Mouse (Mus musculus) liver, embryonic 12.5 days (tissue): Measurements from ENCODE around the gene Abcc6. TPM values are rescaled to one million over a fixed set of nuclear protein-coding genes. Genes with fewer than 3 reads are reported as not detected.

ENCODE experiments used
- ATAC-seq: fragments of 200-750 bp; cut with Nextera tagmentation; 2 replicates; pipeline ENCODE4 v1.8.0; 2017; ENCODE audit warnings: moderate number of reproducible peaks, mild to moderate bottlenecking, moderate library complexity
- H3K27ac ChIP-seq: fragments of 300-500 bp; sonication (generic); 2 replicates; pipeline ENCODE4 v1.5.1; 2016; ENCODE audit warnings: mild to moderate bottlenecking
- H3K27me3 ChIP-seq: fragments of 300-500 bp; sonication (generic); replicated peaks from 2 replicates; pipeline ENCODE4 v1.6.1; 2016; ENCODE audit warnings: mild to moderate bottlenecking, moderate library complexity
- H3K36me3 ChIP-seq: fragments of 300-500 bp; sonication (generic); 2 replicates; pipeline ENCODE4 v1.6.1; 2016; ENCODE audit warnings: mild to moderate bottlenecking, moderate library complexity
- H3K4me1 ChIP-seq: fragments of 300-500 bp; sonication (generic); 2 replicates; pipeline ENCODE4 v1.6.1; 2016
- H3K4me2 ChIP-seq: fragments of 300-500 bp; sonication (generic); 2 replicates; pipeline ENCODE4 v1.6.1; 2016; ENCODE audit warnings: mild to moderate bottlenecking, moderate library complexity
- H3K4me3 ChIP-seq: fragments of 300-500 bp; sonication (generic); 2 replicates; pipeline ENCODE4 v1.5.1; 2016; ENCODE audit warnings: mild to moderate bottlenecking, moderate library complexity
- H3K9ac ChIP-seq: fragments of 300-500 bp; sonication (generic); 2 replicates; pipeline ENCODE4 v1.6.1; 2016; ENCODE audit warnings: mild to moderate bottlenecking, moderate library complexity
- H3K9me3 ChIP-seq: fragments of 300-500 bp; sonication (generic); replicated peaks from 2 replicates; pipeline ENCODE4 v1.6.1; 2016; ENCODE audit warnings: mild to moderate bottlenecking, moderate library complexity
- WGBS: fragments of 180-500 bp; shearing (Covaris S2); methylation state at CpG from one replicate; pipeline ENCODE4 v1.1.7; 2016; ENCODE audit not compliant: insufficient replicate concordance; 5-methylcytosine and 5-hydroxymethylcytosine counted together
- polyA plus RNA-seq: library from polyadenylated mRNA; unstranded; fragments of >200 nt; fragmentation: Nextera tagmentation; extraction: Ambion mirVana; gene quantifications from 2 replicates; pipeline ENCODE4 v1.2.1, GENCODE M21; 2016

Gene Abcc6
- polyA plus RNA-seq, 1 experiment from 2014 or later = 4.9 TPM

DNA sequence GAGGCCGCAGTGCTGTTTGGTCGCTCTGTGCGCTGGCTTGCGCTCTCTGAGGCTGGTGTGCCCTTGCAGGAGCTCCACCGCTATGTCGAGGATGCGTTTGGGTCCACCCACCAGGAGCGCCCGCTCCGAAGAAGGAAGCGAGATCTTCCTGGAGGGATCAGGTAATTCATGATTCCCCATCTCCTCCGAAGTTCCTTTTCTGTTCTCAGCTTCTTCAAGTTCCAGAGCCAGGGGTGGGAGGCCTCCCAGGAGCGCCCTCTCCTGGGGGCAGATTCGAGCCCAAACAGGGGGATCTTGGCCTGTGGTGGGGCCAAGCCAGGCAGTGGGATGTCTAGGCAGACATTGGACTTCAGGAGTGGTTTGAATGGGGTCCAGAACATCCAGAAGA lies 105.7 kb downstream of the Abcc6 start:
- peak overlapping the region; percentile 81 for H3K4me2 ChIP-seq
- peaks cover 7% of the 10 kb centered on the region; the same call in 1 of the 2 replicates for H3K27me3 ChIP-seq
- H3K4me1 ChIP-seq = peaks cover 62% of the 10 kb centered on the region
- H3K27ac ChIP-seq = peak overlapping the region; percentile 90
- ATAC-seq = no peak
- no peaks in the 10 kb centered on the region for H3K9me3 ChIP-seq
- H3K36me3 ChIP-seq = no peaks in the 10 kb centered on the region
- H3K9ac ChIP-seq = peak overlapping the region; percentile 66
- peak overlapping the region; percentile 54 for H3K4me3 ChIP-seq
- 5% methylated on average over 14 of the region's 14 CpGs for WGBS

DNA sequence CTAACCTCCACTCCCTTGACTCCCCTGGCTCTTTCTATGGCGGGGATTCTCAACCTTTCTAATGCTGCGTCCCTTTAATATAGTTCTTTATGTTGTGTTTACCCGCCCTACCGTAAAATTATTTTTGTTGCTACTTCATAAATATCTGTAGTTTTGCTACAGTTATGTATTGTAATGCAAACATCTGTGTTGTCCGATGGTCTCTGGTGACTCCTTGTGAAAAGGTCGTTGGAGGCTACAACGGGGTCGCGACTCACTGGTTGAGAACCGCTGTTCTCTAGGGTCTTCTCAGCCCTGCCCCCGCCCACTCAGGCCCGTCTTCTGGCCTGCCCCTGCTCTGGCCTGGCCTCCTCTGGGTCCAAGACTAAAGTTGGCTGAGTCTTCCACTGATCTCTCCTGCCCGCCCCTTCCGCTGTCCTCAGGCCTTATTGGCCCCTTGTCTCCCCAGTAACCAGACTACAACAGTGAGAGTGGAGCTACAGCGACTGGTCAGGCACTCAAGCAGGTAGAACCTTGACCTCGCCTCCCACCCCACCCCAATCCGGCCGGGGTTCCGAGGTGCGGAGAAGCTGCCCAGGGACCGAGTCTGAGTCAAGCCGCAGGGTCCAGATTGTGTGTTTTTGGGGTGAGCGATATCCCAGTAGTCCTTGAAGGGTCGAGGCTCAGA lies 106.2 kb downstream of the Abcc6 start, which contains the start of gene Ccdc114:
Gene Ccdc114 (plus strand): TSS at position 311 of the 667 bp plus-strand sequence.
- H3K4me1 ChIP-seq = peaks cover 62% of the 10 kb centered on the region
- peak; percentile 69 for ATAC-seq
- no peaks in the 10 kb centered on the region for H3K9me3 ChIP-seq
- peaks cover 7% of the 10 kb centered on the region; the same call in 1 of the 2 replicates for H3K27me3 ChIP-seq
- H3K4me3 ChIP-seq = peak within 1 kb of the TSS; percentile 54
- H3K9ac ChIP-seq = peak within 1 kb of the TSS; percentile 66
- WGBS = 3% methylated on average over 24 of the region's 24 CpGs
- H3K4me2 ChIP-seq = peak within 1 kb of the TSS; percentile 81
- peaks cover 4% of the 10 kb centered on the region for H3K36me3 ChIP-seq
- H3K27ac ChIP-seq = peak within 1 kb of the TSS; percentile 90

DNA sequence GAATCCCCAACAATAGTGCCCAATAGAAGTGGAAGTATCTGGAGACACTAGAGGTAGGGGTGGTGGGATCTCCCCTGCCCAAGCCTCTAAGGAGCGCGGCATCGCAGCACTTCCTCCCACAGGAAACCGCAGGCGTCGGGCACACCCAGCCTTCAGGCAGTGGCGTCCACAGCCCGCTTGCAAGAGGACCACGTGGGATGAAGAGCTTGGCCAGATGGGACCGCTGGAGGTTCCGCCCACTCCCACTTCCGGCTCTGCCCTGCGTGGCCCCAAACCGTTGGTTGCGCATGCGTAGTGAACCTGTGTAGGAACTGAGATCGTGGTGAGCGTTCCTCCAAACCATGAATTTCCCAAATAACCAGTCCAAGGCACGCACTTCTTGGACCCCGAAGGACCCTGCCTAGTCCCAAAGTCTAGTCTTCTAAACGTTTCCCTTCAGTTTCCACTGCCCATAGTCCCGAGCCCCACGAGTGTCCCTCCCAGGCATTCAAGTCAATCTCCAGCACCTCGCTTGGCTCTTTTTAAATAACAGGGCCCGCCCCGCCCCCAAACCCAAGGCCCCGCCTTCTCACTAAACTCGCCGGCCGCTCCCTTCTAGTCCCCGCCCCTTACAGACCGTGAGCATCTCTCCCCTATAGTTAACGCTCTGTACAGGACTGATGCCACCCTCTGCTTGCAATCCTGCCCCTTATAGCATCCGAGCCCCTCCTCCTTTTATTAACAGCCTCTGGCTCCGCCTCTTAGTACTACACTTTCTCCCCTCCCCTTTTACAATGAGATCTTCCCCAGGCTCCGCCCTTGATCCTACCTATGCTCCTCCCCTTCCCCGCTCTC lies 107.0 kb downstream of the Abcc6 start:
- WGBS = under 1% methylated on average over 37 of the region's 37 CpGs
- Histone ChIP-seq H3K4me2 (peak overlapping the region; percentile 81), H3K27ac (peak overlapping the region; percentile 90), H3K4me1 (peaks cover 62% of the 10 kb centered on the region), H3K27me3 (0 out of 2 replicates have a peak, but pooled peaks cover 4% of the 10 kb centered on the region), H3K4me3 (peak overlapping the region; percentile 54), H3K9me3 (no peaks in the 10 kb centered on the region), H3K36me3 (peaks cover 5% of the 10 kb centered on the region), H3K9ac (peak overlapping the region; percentile 53; the same call in 1 of the 2 replicates)
- ATAC-seq = peak; percentile 83

GRCm38 (mm10) chr7:45921950-45922600 lies 108.0 kb downstream of the Abcc6 start:
- 63% methylated on average over 12 of the region's 12 CpGs for WGBS
- Histone ChIP-seq H3K27ac (peak overlapping the region; percentile 90), H3K9me3 (no peaks in the 10 kb centered on the region), H3K9ac (peak overlapping the region; percentile 17; the same call in 1 of the 2 replicates), H3K27me3 (no peaks in the 10 kb centered on the region), H3K4me3 (no peak overlapping the region), H3K36me3 (peaks cover 13% of the 10 kb centered on the region), H3K4me1 (peaks cover 73% of the 10 kb centered on the region), H3K4me2 (peak overlapping the region; percentile 81)
- ATAC-seq = no peak

DNA sequence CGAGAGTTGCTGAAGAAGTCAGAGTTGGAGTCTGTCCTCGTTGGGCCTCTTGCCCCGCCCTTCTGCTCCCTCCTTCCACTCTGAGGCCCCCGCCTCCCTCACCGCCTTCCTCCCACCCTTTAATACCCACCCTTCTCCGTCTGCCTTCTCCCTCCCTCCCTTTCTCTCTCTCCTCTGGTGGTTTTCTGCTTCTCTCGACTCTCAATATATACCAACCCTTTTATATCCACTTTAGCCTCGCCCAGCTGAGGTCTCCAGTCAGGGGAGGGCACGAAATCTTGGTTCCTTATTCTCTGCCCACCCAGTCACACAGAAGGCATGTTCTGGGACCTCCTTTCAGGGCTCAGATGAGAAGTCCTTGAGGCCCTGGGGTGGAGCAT lies 108.9 kb downstream of the Abcc6 start, which contains the start of gene Emp3:
Gene Emp3 (minus strand): TSS at position 163 of the 380 bp plus-strand sequence.
- Histone ChIP-seq H3K4me1 (peaks cover 81% of the 10 kb centered on the region), H3K27me3 (no peaks in the 10 kb centered on the region), H3K4me2 (peak within 1 kb of the TSS; percentile 81), H3K36me3 (peaks cover 13% of the 10 kb centered on the region), H3K4me3 (peak within 1 kb of the TSS; percentile 53), H3K27ac (peak within 1 kb of the TSS; percentile 90), H3K9ac (peak within 1 kb of the TSS; percentile 65), H3K9me3 (no peaks in the 10 kb centered on the region)
- ATAC-seq = peak; percentile 51
- 11% methylated on average over 9 of the region's 9 CpGs for WGBS

- no peaks in the 10 kb centered on the region for H3K27me3 ChIP-seq
- H3K27ac ChIP-seq = peak overlapping the region; percentile 90
- no peak for ATAC-seq
- H3K4me3 ChIP-seq = peak overlapping the region; percentile 53
- H3K4me1 ChIP-seq = peaks cover 86% of the 10 kb centered on the region
- peak overlapping the region; percentile 81 for H3K4me2 ChIP-seq
- peak overlapping the region; percentile 65 for H3K9ac ChIP-seq
- WGBS = 21% methylated on average over 9 of the region's 9 CpGs
- no peaks in the 10 kb centered on the region for H3K9me3 ChIP-seq
- H3K36me3 ChIP-seq = peaks cover 17% of the 10 kb centered on the region
Observed at GRCm38 (mm10) chr7:45920583-45921241, 109.4 kb downstream of the Abcc6 start.

DNA sequence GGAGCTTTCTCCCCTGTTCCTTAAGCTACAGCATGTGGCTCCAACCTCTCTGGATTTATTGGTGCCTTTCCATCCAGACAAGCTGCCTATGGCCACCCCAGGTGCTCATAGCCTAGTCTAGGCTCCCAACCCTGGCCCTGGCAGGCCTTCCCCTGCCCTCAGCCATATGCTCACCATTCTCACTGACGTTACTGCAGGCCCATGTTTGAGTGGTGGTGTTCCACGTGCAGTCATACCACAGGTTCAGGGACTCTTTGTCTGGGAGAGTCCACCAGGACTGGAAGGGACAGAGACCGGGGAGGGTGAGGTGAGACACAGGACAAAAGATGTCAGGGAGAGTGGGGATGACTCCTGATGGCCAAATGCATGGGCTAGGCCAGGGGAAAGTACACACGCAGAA lies 110.3 kb downstream of the Abcc6 start:
- H3K27me3 ChIP-seq = no peaks in the 10 kb centered on the region
- peak overlapping the region; percentile 90 for H3K27ac ChIP-seq
- peaks cover 85% of the 10 kb centered on the region for H3K4me1 ChIP-seq
- H3K9ac ChIP-seq = peak overlapping the region; percentile 65; the same call in 1 of the 2 replicates
- no peaks in the 10 kb centered on the region for H3K9me3 ChIP-seq
- WGBS = 56% methylated on average over 4 of the region's 4 CpGs
- no peak for ATAC-seq
- peak overlapping the region; percentile 81 for H3K4me2 ChIP-seq
- H3K4me3 ChIP-seq = 0 out of 2 replicates have a peak overlapping the region, but pooled peaks have one; percentile 53
- peaks cover 25% of the 10 kb centered on the region for H3K36me3 ChIP-seq

GRCm38 (mm10) chr7:45919083-45919671 lies 110.9 kb downstream of the Abcc6 start:
- ATAC-seq = no peak
- peaks cover 79% of the 10 kb centered on the region for H3K4me1 ChIP-seq
- H3K36me3 ChIP-seq = peaks cover 27% of the 10 kb centered on the region
- no peak overlapping the region for H3K4me3 ChIP-seq
- no peaks in the 10 kb centered on the region for H3K27me3 ChIP-seq
- H3K9ac ChIP-seq = no peak overlapping the region
- 73% methylated on average over 14 of the region's 14 CpGs for WGBS
- peak overlapping the region; percentile 81; the same call in 1 of the 2 replicates for H3K4me2 ChIP-seq
- no peaks in the 10 kb centered on the region for H3K9me3 ChIP-seq
- 0 out of 2 replicates have a peak overlapping the region, but pooled peaks have one; percentile 90 for H3K27ac ChIP-seq

- Histone ChIP-seq H3K9me3 (no peaks in the 10 kb centered on the region), H3K4me3 (no peak overlapping the region), H3K9ac (no peak overlapping the region), H3K27me3 (no peaks in the 10 kb centered on the region), H3K27ac (peak overlapping the region; percentile 66; the same call in 1 of the 2 replicates), H3K4me2 (no peak overlapping the region), H3K4me1 (peaks cover 67% of the 10 kb centered on the region), H3K36me3 (peaks cover 40% of the 10 kb centered on the region)
- WGBS = 84% methylated on average over 15 of the region's 15 CpGs
- ATAC-seq = no peak
Observed at GRCm38 (mm10) chr7:45917926-45918325, 112.2 kb downstream of the Abcc6 start.
